Mouse (Mus musculus): ENCODE data around the gene Sap30l.

The Sap30l gene

GRCm38 (mm10) chr11:57800971-57801765, at the start of gene Sap30l:
Sap30l (plus strand) TSS chr11:57801637.
- peak; percentile 99 for DNase-seq

GRCm38 (mm10) chr11:57753538-57754203, 47.8 kb upstream of the Sap30l start:
- DNase-seq, result no peak

GRCm38 (mm10) chr11:57758621-57759020, 42.8 kb upstream of the Sap30l start:
- no peak for DNase-seq

GRCm38 (mm10) chr11:57760509-57761058, 40.9 kb upstream of the Sap30l start:
- no peak for DNase-seq

GRCm38 (mm10) chr11:57761347-57761746, 40.1 kb upstream of the Sap30l start:
- DNase-seq, result no peak

- no peak for DNase-seq
These were observed 37.3 kb upstream of the Sap30l start for GRCm38 (mm10) chr11:57764124-57764523.

- no peak for DNase-seq
These were observed 34.8 kb upstream of the Sap30l start for GRCm38 (mm10) chr11:57766617-57767016.

- DNase-seq, result peak; percentile 26
These were observed 34.3 kb upstream of the Sap30l start for GRCm38 (mm10) chr11:57767171-57767570.

GRCm38 (mm10) chr11:57770776-57771175, 30.7 kb upstream of the Sap30l start:
- no peak for DNase-seq

- DNase-seq, result no peak
These were observed 29.8 kb upstream of the Sap30l start for GRCm38 (mm10) chr11:57771676-57772075.

GRCm38 (mm10) chr11:57773479-57773878, 28.0 kb upstream of the Sap30l start:
- DNase-seq, result no peak

- DNase-seq, result no peak
These were observed 27.5 kb upstream of the Sap30l start for GRCm38 (mm10) chr11:57773936-57774335.

GRCm38 (mm10) chr11:57775868-57776267, 25.6 kb upstream of the Sap30l start:
- DNase-seq, result no peak

GRCm38 (mm10) chr11:57776546-57776945, 24.9 kb upstream of the Sap30l start:
- DNase-seq, result no peak

GRCm38 (mm10) chr11:57778349-57778748, 23.1 kb upstream of the Sap30l start:
- DNase-seq, result peak; percentile 57

- DNase-seq, result no peak
These were observed 21.6 kb upstream of the Sap30l start for GRCm38 (mm10) chr11:57779824-57780223.

- DNase-seq, result peak; percentile 44
These were observed 14.6 kb upstream of the Sap30l start for GRCm38 (mm10) chr11:57786616-57787418.

- peak; percentile 46 for DNase-seq
These were observed 13.5 kb upstream of the Sap30l start for GRCm38 (mm10) chr11:57787913-57788312.

GRCm38 (mm10) chr11:57790866-57791535, 10.4 kb upstream of the Sap30l start:
- DNase-seq, result no peak

- DNase-seq, result no peak
These were observed 6.4 kb upstream of the Sap30l start for GRCm38 (mm10) chr11:57795086-57795485.

- no peak for DNase-seq
These were observed 3.6 kb upstream of the Sap30l start for GRCm38 (mm10) chr11:57797828-57798227.

GRCm38 (mm10) chr11:57799456-57799855, 2.0 kb upstream of the Sap30l start:
- no peak for DNase-seq
